Mouse (Mus musculus) left cerebral cortex, postnatal 4 days (tissue): ENCODE measurements around the gene Tmem86a. TPM values are rescaled to one million over a fixed set of nuclear protein-coding genes. Genes with fewer than 3 reads are reported as not detected.

Experiments used
- DNase-seq: peaks from one replicate; pipeline ENCODE4 v3.0.0-alpha.2; 2022
- intact Hi-C: fragments of 180-260 bp; cut with DNase I; formaldehyde crosslinking; loops from one replicate; pipeline ENCODE4 v1.15.1; 2025
- microRNA-seq: library from miRNA; unstranded; fragments of <30 nt; microRNA quantifications from one replicate; pipeline ENCODE4 v1.2.0, GENCODE M21; 2022
- total RNA-seq, 2 experiments: library from RNA; stranded (reverse); gene quantifications; 2 replicates each; pipeline ENCODE4 v1.2.3; 2021

Tmem86a gene
- total RNA-seq, 2 experiments from 2014 or later: 10.6 to 12.4 TPM

GRCm38 (mm10) chr7:47072551-47072950, 22.1 kb downstream of the Tmem86a start:
- DNase-seq: no peak
- intact Hi-C loops: no loop called here

- intact Hi-C loops: no loop called here
- DNase-seq: no peak
These were observed 23.4 kb downstream of the Tmem86a start for GRCm38 (mm10) chr7:47073536-47074521.

GRCm38 (mm10) chr7:47076193-47076592, 25.8 kb downstream of the Tmem86a start:
- intact Hi-C loops: no loop called here

GRCm38 (mm10) chr7:47076729-47077128, 26.3 kb downstream of the Tmem86a start:
- intact Hi-C loops: no loop called here
- DNase-seq: no peak

More at GRCm38 (mm10) chr7:47076193-47076592, 25.8 kb downstream of the Tmem86a start:
- DNase-seq: peak; percentile 58

- intact Hi-C loops: no loop called here
- peak; percentile 58 for DNase-seq
These were observed 27.1 kb downstream of the Tmem86a start for GRCm38 (mm10) chr7:47077451-47077850.

GRCm38 (mm10) chr7:47080868-47081267, 30.5 kb downstream of the Tmem86a start:
- peak; percentile 24 for DNase-seq

GRCm38 (mm10) chr7:47081277-47081676, 30.9 kb downstream of the Tmem86a start:
- intact Hi-C loops: loop anchor here (5.0 kb wide), 1 partner anchor 59 kb away; no protein-coding TSS in a partner anchor
- DNase-seq: peak; percentile 76

More at GRCm38 (mm10) chr7:47080868-47081267, 30.5 kb downstream of the Tmem86a start:
- intact Hi-C loops: loop anchor here (5.0 kb wide), 1 partner anchor 59 kb away; no protein-coding TSS in a partner anchor

GRCm38 (mm10) chr7:47085075-47085474, 34.7 kb downstream of the Tmem86a start:
- intact Hi-C loops: no loop called here

GRCm38 (mm10) chr7:47093935-47094334, 43.5 kb downstream of the Tmem86a start:
- DNase-seq: no peak
- intact Hi-C loops: no loop called here

More at GRCm38 (mm10) chr7:47085075-47085474, 34.7 kb downstream of the Tmem86a start:
- no peak for DNase-seq

- DNase-seq: no peak
- intact Hi-C loops: no loop called here
These were observed 44.6 kb downstream of the Tmem86a start for GRCm38 (mm10) chr7:47094969-47095368.

GRCm38 (mm10) chr7:47098044-47098443, 47.6 kb downstream of the Tmem86a start:
- intact Hi-C loops: no loop called here

GRCm38 (mm10) chr7:47099306-47099705, 48.9 kb downstream of the Tmem86a start:
- DNase-seq: no peak
- intact Hi-C loops: no loop called here

More at GRCm38 (mm10) chr7:47098044-47098443, 47.6 kb downstream of the Tmem86a start:
- no peak for DNase-seq

GRCm38 (mm10) chr7:47100615-47101014, 50.2 kb downstream of the Tmem86a start:
- no peak for DNase-seq
- intact Hi-C loops: no loop called here

- no peak for DNase-seq
- intact Hi-C loops: no loop called here
These were observed 52.6 kb downstream of the Tmem86a start for GRCm38 (mm10) chr7:47102970-47103369.

GRCm38 (mm10) chr7:47103671-47104414, 53.4 kb downstream of the Tmem86a start:
- no peak for DNase-seq
- intact Hi-C loops: no loop called here

Small RNAs within 50 kb of the gene (microRNA-seq; reads per million reads assigned to microRNA genes)
- 3.3 reads per million, percentile 4 among the genes with 10 or more reads in this experiment for gene Mir7056

Other genes with a start within 250 kb of the Tmem86a start
- 100 to 1,000 TPM; 335 to 366 TPM for gene Ldha, start 209.1 kb upstream of the Tmem86a start, total RNA-seq
- gene Ldhc, start 189.4 kb upstream of the Tmem86a start, total RNA-seq: not detected
- 100 to 1,000 TPM; 126 to 142 TPM for gene Tsg101, start 130.6 kb upstream of the Tmem86a start, total RNA-seq
- 10 to 100 TPM; 12.3 to 14.8 TPM for gene Uevld, start 92.1 kb upstream of the Tmem86a start, total RNA-seq
- not detected for gene Gm9999, start 67.0 kb upstream of the Tmem86a start, total RNA-seq
- gene Spty2d1, start 42.2 kb upstream of the Tmem86a start, total RNA-seq: 1 to 10 TPM; 7.8 to 9.0 TPM
- gene Ptpn5, start 83.1 kb downstream of the Tmem86a start, total RNA-seq: 100 to 1,000 TPM; 138 to 140 TPM
- not detected for gene Mrgpra6, start 154.3 kb downstream of the Tmem86a start, total RNA-seq
- not detected for gene Mrgpra9, start 202.2 kb downstream of the Tmem86a start, total RNA-seq